Mouse (Mus musculus) ES-E14 (cell line): ENCODE measurements around the gene Col9a2. TPM values are rescaled to one million over a fixed set of nuclear protein-coding genes. Genes with fewer than 3 reads are reported as not detected.
A peak's percentile ranks its signal among the peaks of the same experiment; 100 is the strongest.

Experiments used
- DNase-seq: peaks from one replicate; pipeline ENCODE4 v3.0.0-alpha.2; 2013; ENCODE audit warnings: low read depth, low spot score
- H3K27ac ChIP-seq: 2 replicates; pipeline ENCODE4 v1.5.1; 2012; ENCODE audit warnings: low read depth, mild to moderate bottlenecking, low read length, moderate library complexity, mixed read lengths; ENCODE audit not compliant: poor library complexity, insufficient read depth, severe bottlenecking
- H3K36me3 ChIP-seq: 2 replicates; pipeline ENCODE4 v1.6.1; 2012; ENCODE audit warnings: mild to moderate bottlenecking, low read length, moderate library complexity, mixed read lengths; ENCODE audit not compliant: control insufficient read depth, poor library complexity, insufficient read depth, severe bottlenecking
- H3K4me1 ChIP-seq, 2 experiments: fragments of 150-350 bp in 1 of 2; sonication (generic) in 1 of 2; 2 replicates each; pipeline ENCODE4 v1.6.1; 2012; ENCODE audit warnings: low read length in 2 of 2, mild to moderate bottlenecking in 1 of 2, mixed read lengths in 1 of 2; ENCODE audit not compliant: control insufficient read depth in 2 of 2, insufficient read depth in 2 of 2, poor library complexity in 1 of 2
- H3K4me3 ChIP-seq, 2 experiments: fragments of 150-350 bp in 1 of 2; sonication (generic) in 1 of 2; 2 replicates each; pipeline ENCODE4 v1.5.1; 2012; ENCODE audit warnings: low read length in 2 of 2, low read depth in 1 of 2, mild to moderate bottlenecking in 1 of 2, mixed read lengths in 1 of 2; ENCODE audit not compliant: insufficient read depth in 1 of 2, poor library complexity in 1 of 2, severe bottlenecking in 1 of 2
- H3K9ac ChIP-seq: 2 replicates; pipeline ENCODE4 v1.6.1; 2012; ENCODE audit warnings: low read depth, mild to moderate bottlenecking, low read length, mixed read lengths; ENCODE audit not compliant: poor library complexity, insufficient read depth, severe bottlenecking
- H3K9me3 ChIP-seq: fragments of 150-350 bp; sonication (generic); 2 replicates; pipeline ENCODE4 v1.6.1; 2012; ENCODE audit warnings: low read depth, mild to moderate bottlenecking, low read length; ENCODE audit not compliant: control insufficient read depth, insufficient read depth
- CHD2 ChIP-seq: IDR thresholded peaks from 2 replicates; pipeline ENCODE4 v1.6.1; 2014; ENCODE audit warnings: mild to moderate bottlenecking, low read depth, low read length, inconsistent platforms
- HCFC1 ChIP-seq: IDR thresholded peaks from 2 replicates; pipeline ENCODE4 v1.6.1; 2012; ENCODE audit warnings: low read length, inconsistent platforms, borderline replicate concordance; ENCODE audit not compliant: insufficient read depth
- MAFK ChIP-seq: IDR thresholded peaks from 2 replicates; pipeline ENCODE4 v1.6.1; 2014; ENCODE audit warnings: mild to moderate bottlenecking, low read depth, low read length, inconsistent platforms; ENCODE audit not compliant: insufficient read depth
- ZC3H11A ChIP-seq: IDR thresholded peaks from 2 replicates; pipeline ENCODE4 v1.6.1; 2012; ENCODE audit warnings: low read depth, mild to moderate bottlenecking, inconsistent platforms, low read length, borderline replicate concordance
- ZNF384 ChIP-seq: IDR thresholded peaks from 2 replicates; pipeline ENCODE4 v1.6.1; 2012; ENCODE audit warnings: low read depth, low read length, inconsistent platforms
- in situ Hi-C, 2 experiments: fragments of 600-800 bp; cut with MboI; formaldehyde crosslinking; loops; one replicate each; pipeline ENCODE4 v1.15.1; 2025; ENCODE audit warnings: low sequenced_read_pairs in 2 of 2, inconsistent platforms in 1 of 2; ENCODE audit not compliant: unreplicated experiment in 2 of 2
- total RNA-seq: library from RNA; depleted of rRNA; stranded (reverse); fragments of 300-350 nt; gene quantifications from 2 replicates; pipeline ENCODE4 v1.2.3, GENCODE M21; 2012

Col9a2 gene
- total RNA-seq, 1 experiment: 29.4 TPM

DNA sequence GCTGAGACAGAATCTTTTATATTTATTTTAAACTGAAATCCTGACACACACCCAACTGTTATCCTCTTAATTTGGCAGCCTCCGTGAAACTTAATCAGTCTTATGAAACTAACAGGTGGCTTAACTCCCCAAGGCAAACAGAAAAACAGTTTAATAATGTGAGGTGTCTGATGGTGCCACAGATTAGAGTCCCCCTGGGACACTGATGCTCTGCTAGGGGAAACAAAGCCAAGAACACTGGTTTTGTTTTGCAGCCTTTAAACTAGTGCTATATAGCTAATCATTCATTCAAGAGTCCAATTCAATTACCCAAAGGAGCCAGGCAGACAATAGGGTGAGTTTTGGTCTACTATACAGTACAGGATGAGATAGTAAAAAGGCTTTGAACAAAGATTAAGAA is 41.2 kb downstream of the Col9a2 start:
- H3K36me3 ChIP-seq: peaks cover 24% of the 10 kb centered on the region
- no peak for DNase-seq
- no peak overlapping the region for H3K27ac ChIP-seq
- no peak for TF ChIP-seq ZC3H11A
- no peaks in the 10 kb centered on the region for H3K4me1 ChIP-seq
- H3K9me3 ChIP-seq: no peaks in the 10 kb centered on the region
- no peak overlapping the region for H3K9ac ChIP-seq
- H3K4me3 ChIP-seq: no peak overlapping the region
- in situ Hi-C loops: no loop called here

DNA sequence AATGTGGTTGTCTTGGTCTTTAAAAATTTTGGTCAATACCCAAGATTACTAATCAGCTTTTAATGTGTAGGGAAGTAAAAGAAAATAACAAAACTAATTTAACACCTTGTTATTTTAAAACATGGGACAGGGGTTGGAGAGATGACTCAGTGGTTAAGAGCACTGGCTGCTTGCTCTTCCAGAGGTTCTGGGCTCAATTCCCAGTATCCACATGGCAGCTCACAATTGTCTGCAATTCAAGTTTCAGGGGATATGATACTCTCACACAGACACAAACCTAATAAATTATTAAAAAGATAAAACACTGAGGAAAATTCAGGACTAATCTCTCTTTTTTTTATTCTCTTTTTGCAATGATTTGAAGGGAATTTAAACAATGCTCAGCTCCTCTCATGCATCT is 45.3 kb downstream of the Col9a2 start:
- in situ Hi-C loops: no loop called here
- TF ChIP-seq ZC3H11A (no peak), HCFC1 (no peak), CHD2 (no peak), MAFK (no peak), ZNF384 (no peak)
- no peak for DNase-seq
- no peak overlapping the region for H3K4me3 ChIP-seq
- no peak overlapping the region for H3K9ac ChIP-seq
- no peaks in the 10 kb centered on the region for H3K4me1 ChIP-seq
- H3K9me3 ChIP-seq: no peaks in the 10 kb centered on the region
- peaks cover 16% of the 10 kb centered on the region for H3K36me3 ChIP-seq
- H3K27ac ChIP-seq: no peak overlapping the region

DNA sequence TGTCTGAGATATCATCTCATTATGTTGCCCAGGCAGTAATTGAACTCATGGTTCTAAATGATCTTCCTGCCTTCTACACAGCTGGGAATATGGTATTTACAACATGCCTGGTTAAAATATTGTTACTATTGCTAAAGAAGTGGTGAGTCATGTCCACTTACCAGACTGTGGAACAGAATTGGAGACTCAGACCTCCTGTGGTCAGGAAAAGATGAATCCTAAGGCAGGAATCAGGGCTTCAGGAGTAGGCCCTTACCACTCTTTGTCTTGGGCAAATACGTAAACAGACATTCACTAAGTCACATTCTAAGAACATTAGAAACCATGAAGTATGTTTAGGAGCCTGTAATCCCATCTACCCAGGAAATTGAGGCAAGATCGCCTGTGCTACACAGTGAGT is 49.5 kb downstream of the Col9a2 start:
- H3K4me3 ChIP-seq: no peak overlapping the region
- DNase-seq: no peak
- no peaks in the 10 kb centered on the region for H3K9me3 ChIP-seq
- H3K9ac ChIP-seq: no peak overlapping the region
- no peaks in the 10 kb centered on the region for H3K4me1 ChIP-seq
- peaks cover 16% of the 10 kb centered on the region for H3K36me3 ChIP-seq
- in situ Hi-C loops: no loop called here
- no peak overlapping the region for H3K27ac ChIP-seq
- TF ChIP-seq MAFK: no peak
- TF ChIP-seq ZNF384: no peak

DNA sequence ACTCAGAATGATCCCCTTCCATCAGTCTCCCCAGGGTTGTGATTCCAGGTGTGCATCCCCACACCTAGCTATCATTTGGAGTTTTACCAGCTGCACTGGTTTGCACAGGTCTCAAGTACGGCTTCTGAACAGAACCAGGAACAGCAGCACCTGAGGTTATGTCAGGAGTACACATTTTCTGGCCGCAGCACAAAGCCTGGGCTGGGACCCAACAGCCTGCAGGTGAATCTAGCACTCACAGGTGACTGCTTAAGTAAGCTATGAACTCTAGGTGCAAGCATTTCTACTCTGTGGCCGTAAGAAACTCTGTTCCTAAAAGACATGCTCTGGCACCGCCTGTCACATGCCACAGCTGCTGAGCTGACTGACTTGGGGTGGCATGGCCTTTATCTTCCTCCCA is 51.0 kb downstream of the Col9a2 start:
- H3K27ac ChIP-seq: no peak overlapping the region
- no peaks in the 10 kb centered on the region for H3K4me1 ChIP-seq
- no peak overlapping the region for H3K4me3 ChIP-seq
- no peak overlapping the region for H3K9ac ChIP-seq
- H3K9me3 ChIP-seq: no peaks in the 10 kb centered on the region
- peaks cover 22% of the 10 kb centered on the region for H3K36me3 ChIP-seq
- no peak for TF ChIP-seq CHD2
- TF ChIP-seq HCFC1: no peak
- no peak for TF ChIP-seq ZC3H11A
- no peak for TF ChIP-seq MAFK
- no peak for TF ChIP-seq ZNF384
- in situ Hi-C loops: no loop called here
- no peak for DNase-seq

DNA sequence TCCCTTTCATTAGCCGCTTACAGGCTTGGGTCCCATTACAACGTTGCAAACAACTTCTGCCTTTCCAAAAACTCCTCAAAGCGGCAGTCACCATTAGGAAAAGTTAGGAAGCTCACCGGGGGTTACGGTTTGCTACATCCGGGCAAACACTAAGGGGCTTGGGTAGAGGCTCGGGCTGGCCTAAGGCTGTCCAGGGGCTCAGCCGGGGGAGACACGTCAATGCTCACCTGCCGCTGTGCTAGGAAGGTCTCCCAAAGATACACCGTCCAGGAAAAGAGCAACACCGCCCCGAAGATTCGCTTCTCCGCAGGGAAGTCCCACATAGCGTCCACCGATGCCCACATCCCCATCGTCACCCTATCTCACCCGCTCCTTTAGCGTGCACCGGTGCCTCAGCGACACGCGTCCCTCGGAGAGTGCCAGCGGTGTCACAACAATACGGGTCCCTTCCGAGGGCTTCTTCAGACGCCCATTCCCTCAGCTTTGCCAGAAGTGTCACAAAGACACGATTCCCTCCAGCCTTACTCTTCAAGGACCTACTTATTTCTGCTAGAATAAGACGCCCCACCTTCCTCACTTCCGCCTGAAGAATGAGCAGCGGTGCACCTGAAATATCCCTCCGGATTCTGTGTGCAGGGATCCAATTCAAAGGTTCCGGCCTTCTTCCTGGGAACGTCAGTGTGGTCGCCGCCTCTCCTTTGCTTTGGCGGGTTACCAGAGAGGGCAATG is 58.6 kb downstream of the Col9a2 start, which contains the start of gene Zmpste24:
Gene Zmpste24 (minus strand): TSS at position 592 of the 729 bp plus-strand sequence.
- in situ Hi-C loops: no loop called here
- Histone ChIP-seq H3K9ac (peak within 1 kb of the TSS; percentile 81), H3K9me3 (no peaks in the 10 kb centered on the region), H3K36me3 (peaks cover 19% of the 10 kb centered on the region), H3K4me1 (peaks cover 0 to 3% of the 10 kb centered on the region in 2 experiments; a peak in 3 of 4 replicates), H3K27ac (no peak within 1 kb of the TSS; the same call in 1 of the 2 replicates), H3K4me3 (peak within 1 kb of the TSS; percentile 70 to 85)
- DNase-seq: peak; percentile 93
- no peak for TF ChIP-seq ZNF384
- peak; percentile 83 for TF ChIP-seq HCFC1
- TF ChIP-seq CHD2: peak; percentile 40; the same call in 1 of the 2 replicates
